Mouse (Mus musculus) kidney, adult 2 months (tissue): Measurements from ENCODE around the gene Rexo1.

Experiments used
- CTCF ChIP-seq: fragments of 200-500 bp; conservative IDR thresholded peaks from 2 replicates; pipeline ENCODE4 v1.5.1; 2011; ENCODE audit warnings: low read depth, mild to moderate bottlenecking, control low read depth, low read length, moderate library complexity, mixed read lengths; ENCODE audit not compliant: insufficient read depth, insufficient read length
- POLR2A ChIP-seq: fragments of 200-500 bp; IDR thresholded peaks from one replicate; pipeline ENCODE4 v1.6.1; 2011; ENCODE audit warnings: low read depth, low read length, control low read depth

- TF ChIP-seq CTCF (no peak), POLR2A (no peak)
These were observed 51.1 kb downstream of the Rexo1 start for GRCm38 (mm10) chr10:80510273-80510660.
